In genomic region chr10:87488429-87489145, GRCm38 (mm10) we compare ENCODE assay signal across 9 mouse cellular contexts. TPM values are rescaled to one million over a fixed set of nuclear protein-coding genes. Genes with fewer than 3 reads are reported as not detected.
DNase-seq lines count a peak whose midpoint lies in the region; ATAC-seq and TF ChIP-seq lines count a peak whose summit lies in the region.
"Had no signal": no experiment of that assay in that cellular context is flagged by ENCODE, and none has a peak within 500 bp of the region (broad histone marks: within the 10 kb centered on the region; RNA-seq: fewer than 3 reads in every experiment).

No protein-coding gene starts in this region.

- DNase-seq in heart, embryonic 10.5 days (ENCODE audit: low spot score) = no peak
- no peak for DNase-seq in heart, adult 9 months (ENCODE audit: low spot score in 2 of 2)
- peak; percentile 90 for DNase-seq in MN1 (ENCODE audit: low spot score)
- peak; percentile 90 for DNase-seq in forebrain, embryonic 11.5 days (ENCODE audit: low spot score)
- peak; percentile 57 for DNase-seq in limb, embryonic 10.5 days (ENCODE audit: low spot score)
- DNase-seq in right cerebral cortex, postnatal 4 days = peak; percentile 60
- DNase-seq in liver, postnatal 0 days = no peak
- no peak for DNase-seq in gastrocnemius, adult 2 months

- peaks cover 16% of the 10 kb centered on the region for H3K4me1 ChIP-seq in heart, embryonic 10.5 days
- H3K4me1 ChIP-seq in forebrain, embryonic 11.5 days (replicated peaks; ENCODE audit: control insufficient read depth, insufficient read depth, low read length) = peaks cover 28% of the 10 kb centered on the region; the same call in 1 of the 2 replicates
- H3K4me1 ChIP-seq in limb, embryonic 10.5 days = peaks cover 45% of the 10 kb centered on the region
- peaks cover 3% of the 10 kb centered on the region; the same call in 1 of the 2 replicates for H3K4me1 ChIP-seq in liver, postnatal 0 days (ENCODE audit: insufficient read depth)

- peak overlapping the region; percentile 41 for H3K4me2 ChIP-seq in forebrain, embryonic 11.5 days (ENCODE audit: low read depth, low read length, severe bottlenecking)
- no peak overlapping the region for H3K4me2 ChIP-seq in liver, postnatal 0 days (ENCODE audit: low read depth, low read length)
- H3K4me2 ChIP-seq: embryonic facial prominence, embryonic 15.5 days had no signal

- no peaks in the 10 kb centered on the region for H3K36me3 ChIP-seq in heart, embryonic 10.5 days
- no peaks in the 10 kb centered on the region for H3K36me3 ChIP-seq in forebrain, embryonic 11.5 days (ENCODE audit: control insufficient read depth, insufficient read depth, low read length)
- no peaks in the 10 kb centered on the region for H3K36me3 ChIP-seq in limb, embryonic 10.5 days
- no peaks in the 10 kb centered on the region for H3K36me3 ChIP-seq in liver, postnatal 0 days (replicated peaks; ENCODE audit: insufficient read depth, low read length)
- H3K36me3 ChIP-seq: embryonic facial prominence, embryonic 15.5 days had no signal

- 2% methylated on average over 16 of the region's 16 CpGs for WGBS in heart, embryonic 10.5 days
- under 1% methylated on average over 16 of the region's 16 CpGs for WGBS in forebrain, embryonic 11.5 days
- 0% methylated on average over 16 of the region's 16 CpGs for WGBS in limb, embryonic 10.5 days
- WGBS in liver, postnatal 0 days (ENCODE audit: insufficient replicate concordance) = 2% methylated on average over 15 of the region's 16 CpGs

- H3K27ac ChIP-seq in heart, embryonic 10.5 days = no peak overlapping the region
- peak overlapping the region; percentile 86 for H3K27ac ChIP-seq in forebrain, embryonic 11.5 days (ENCODE audit: low read depth, low read length)
- H3K27ac ChIP-seq in limb, embryonic 10.5 days = no peak overlapping the region
- H3K27ac ChIP-seq in liver, postnatal 0 days (ENCODE audit: low read depth) = no peak overlapping the region
- H3K27ac ChIP-seq in gastrocnemius, adult 2 months = no peak overlapping the region
- H3K27ac ChIP-seq: embryonic facial prominence, embryonic 15.5 days had no signal

- intact Hi-C loops in gastrocnemius, adult 2 months (cut with DNase I) = no loop called here

- no peak for TF ChIP-seq EP300 in liver, postnatal 0 days (IDR thresholded peaks at IDR 0.05; ENCODE audit: low read depth)

- H3K4me3 ChIP-seq in heart, embryonic 10.5 days = peak overlapping the region; percentile 31; the same call in 1 of the 2 replicates
- H3K4me3 ChIP-seq in forebrain, embryonic 11.5 days (ENCODE audit: low read depth, low read length) = peak overlapping the region; percentile 14
- peak overlapping the region; percentile 25; the same call in 1 of the 2 replicates for H3K4me3 ChIP-seq in limb, embryonic 10.5 days
- H3K4me3 ChIP-seq in liver, postnatal 0 days (ENCODE audit: low read depth, low read length) = no peak overlapping the region
- H3K4me3 ChIP-seq in gastrocnemius, adult 2 months = no peak overlapping the region
- H3K4me3 ChIP-seq: embryonic facial prominence, embryonic 15.5 days had no signal

- peak; percentile 82 for ATAC-seq in forebrain, embryonic 11.5 days (replicated peaks; ENCODE audit: low FRiP score)
- ATAC-seq in liver, postnatal 0 days = no peak

- TF ChIP-seq CTCF in liver, postnatal 0 days (IDR thresholded peaks at IDR 0.05; ENCODE audit: low read depth) = no peak
- TF ChIP-seq CTCF in gastrocnemius, adult 2 months (IDR thresholded peaks at IDR 0.05) = no peak

- no peaks in the 10 kb centered on the region for H3K9me3 ChIP-seq in heart, embryonic 10.5 days
- H3K9me3 ChIP-seq in forebrain, embryonic 11.5 days (ENCODE audit: control insufficient read depth, low read length) = no peaks in the 10 kb centered on the region
- no peaks in the 10 kb centered on the region for H3K9me3 ChIP-seq in limb, embryonic 10.5 days (replicated peaks)
- H3K9me3 ChIP-seq in liver, postnatal 0 days (ENCODE audit: low read length) = no peaks in the 10 kb centered on the region
- H3K9me3 ChIP-seq: embryonic facial prominence, embryonic 15.5 days had no signal

- peaks cover 93% of the 10 kb centered on the region for H3K27me3 ChIP-seq in heart, embryonic 10.5 days (ENCODE audit: insufficient read depth, poor library complexity, severe bottlenecking)
- peaks cover 8% of the 10 kb centered on the region; the same call in 1 of the 2 replicates for H3K27me3 ChIP-seq in forebrain, embryonic 11.5 days (ENCODE audit: control insufficient read depth, insufficient read depth, low read length)
- H3K27me3 ChIP-seq in limb, embryonic 10.5 days (ENCODE audit: low read depth, poor library complexity, severe bottlenecking) = peaks cover 95% of the 10 kb centered on the region
- peaks cover 88% of the 10 kb centered on the region for H3K27me3 ChIP-seq in liver, postnatal 0 days (ENCODE audit: insufficient read depth, low read length)

- H3K9ac ChIP-seq in forebrain, embryonic 11.5 days (ENCODE audit: low read length) = peak overlapping the region; percentile 30; the same call in 1 of the 2 replicates
- no peak overlapping the region for H3K9ac ChIP-seq in liver, postnatal 0 days (replicated peaks)
- H3K9ac ChIP-seq: embryonic facial prominence, embryonic 15.5 days had no signal

RNA-seq across cellular contexts. Expression of gene Ascl1, which starts 4.9 kb away (rescaled TPM):
- polyA plus RNA-seq in heart, embryonic 10.5 days (2016; fragmentation: Nextera tagmentation; extraction: Ambion mirVana) = 0.92 TPM in 1 of 2 replicates, not detected in the other
- polyA plus RNA-seq in forebrain, embryonic 11.5 days (2014; fragmentation: Nextera tagmentation; extraction: Ambion mirVana) = 60.6 and 69.9 TPM in 2 replicates
- 0.14 and 0.15 TPM in 2 replicates for polyA plus RNA-seq in limb, embryonic 10.5 days (2016; fragmentation: Nextera tagmentation; extraction: Ambion mirVana)
- not detected in 2 replicates for polyA plus RNA-seq in liver, postnatal 0 days (2015; fragmentation: Nextera tagmentation; extraction: Ambion mirVana)
- not detected for total RNA-seq in gastrocnemius, adult 2 months (2021)

RNA-seq across cellular contexts. Expression of gene Pah, which starts 33.0 kb away (rescaled TPM):
- polyA plus RNA-seq in heart, embryonic 10.5 days (2016; fragmentation: Nextera tagmentation; extraction: Ambion mirVana) = 0.55 TPM in 1 of 2 replicates, not detected in the other
- not detected in 2 replicates for polyA plus RNA-seq in forebrain, embryonic 11.5 days (2014; fragmentation: Nextera tagmentation; extraction: Ambion mirVana)
- not detected in 2 replicates for polyA plus RNA-seq in limb, embryonic 10.5 days (2016; fragmentation: Nextera tagmentation; extraction: Ambion mirVana)
- 146 and 162 TPM in 2 replicates for polyA plus RNA-seq in liver, postnatal 0 days (2015; fragmentation: Nextera tagmentation; extraction: Ambion mirVana)
- not detected for total RNA-seq in gastrocnemius, adult 2 months (2021)
- polyA plus RNA-seq: embryonic facial prominence, embryonic 15.5 days had no signal

Comparison
In these comparisons a context has a peak if more than half of its experiments do, and no peak if none do; other contexts are left out.
1. DNase-seq: peak in MN1 (single experiment), forebrain, embryonic 11.5 days (single experiment), limb, embryonic 10.5 days (single experiment) and right cerebral cortex, postnatal 4 days (single experiment); none in heart, embryonic 10.5 days (single experiment), heart, adult 9 months (0 of 2), liver, postnatal 0 days (single experiment) and gastrocnemius, adult 2 months (single experiment).
2. H3K4me3 ChIP-seq: peak in heart, embryonic 10.5 days (single experiment), forebrain, embryonic 11.5 days (single experiment) and limb, embryonic 10.5 days (single experiment); none in liver, postnatal 0 days (single experiment) and gastrocnemius, adult 2 months (single experiment).
3. RNA of gene Ascl1, which starts 4.9 kb away (polyA plus RNA-seq): 60.6 to 69.9 TPM in forebrain, embryonic 11.5 days; 0.92 TPM in heart, embryonic 10.5 days, 0.14 to 0.15 TPM in limb, embryonic 10.5 days and not detected in liver, postnatal 0 days; every median in the first group is over 10 times any median in the second.
4. RNA of gene Pah, which starts 33.0 kb away (polyA plus RNA-seq): 146 to 162 TPM in liver, postnatal 0 days; 0.55 TPM in heart, embryonic 10.5 days, not detected in forebrain, embryonic 11.5 days and not detected in limb, embryonic 10.5 days; every median in the first group is over 10 times any median in the second.